Mouse (Mus musculus) stomach, postnatal 0 days (tissue): ENCODE measurements around the gene Igf1. TPM values are rescaled to one million over a fixed set of nuclear protein-coding genes. Genes with fewer than 3 reads are reported as not detected.

Source experiments
- ATAC-seq: fragments of 200-750 bp; cut with Nextera tagmentation; 2 replicates; pipeline ENCODE4 v1.8.0; 2017; ENCODE audit not compliant: low FRiP score, low TSS enrichment
- DNase-seq: peaks from one replicate; pipeline ENCODE4 v3.0.0-alpha.2; 2016; ENCODE audit warnings: low spot score
- H3K27ac ChIP-seq: fragments of 300-500 bp; sonication (generic); replicated peaks from 2 replicates; pipeline ENCODE4 v1.5.1; 2014; ENCODE audit warnings: mild to moderate bottlenecking, control low read depth
- H3K27me3 ChIP-seq: fragments of 300-500 bp; sonication (generic); 2 replicates; pipeline ENCODE4 v1.6.1; 2014; ENCODE audit warnings: low read length; ENCODE audit not compliant: control insufficient read depth, insufficient read depth
- H3K36me3 ChIP-seq: fragments of 300-500 bp; sonication (generic); 2 replicates; pipeline ENCODE4 v1.6.1; 2014; ENCODE audit warnings: low read length, mixed read lengths; ENCODE audit not compliant: control insufficient read depth, insufficient read depth
- H3K4me1 ChIP-seq: fragments of 300-500 bp; sonication (generic); replicated peaks from 2 replicates; pipeline ENCODE4 v1.6.1; 2014; ENCODE audit warnings: antibody characterized with exemption; ENCODE audit not compliant: control insufficient read depth, insufficient read depth
- H3K4me2 ChIP-seq: fragments of 300-500 bp; sonication (generic); replicated peaks from 2 replicates; pipeline ENCODE4 v1.6.1; 2014; ENCODE audit warnings: low read depth, mild to moderate bottlenecking, control low read depth, moderate library complexity
- H3K4me3 ChIP-seq: fragments of 300-500 bp; sonication (generic); 2 replicates; pipeline ENCODE4 v1.5.1; 2014; ENCODE audit warnings: low read depth, low read length, control low read depth
- H3K9ac ChIP-seq: fragments of 300-500 bp; sonication (generic); 2 replicates; pipeline ENCODE4 v1.6.1; 2014; ENCODE audit warnings: mild to moderate bottlenecking, low read length, control low read depth, mixed read lengths
- H3K9me3 ChIP-seq: fragments of 300-500 bp; sonication (generic); 2 replicates; pipeline ENCODE4 v1.6.1; 2016; ENCODE audit warnings: low read length; ENCODE audit not compliant: control insufficient read depth
- CTCF ChIP-seq: IDR thresholded peaks from 2 replicates; pipeline ENCODE4 v1.5.1; 2016; ENCODE audit warnings: antibody characterized with exemption, low read depth, mild to moderate bottlenecking, moderate library complexity
- EP300 ChIP-seq: optimal IDR thresholded peaks from 2 replicates; pipeline ENCODE3; 2016; ENCODE audit warnings: antibody characterized with exemption
- WGBS: fragments of 180-500 bp; shearing (Covaris S2); extraction: QIAGEN DNeasy Blood & Tissue Kit; methylation state at CpG from one replicate; pipeline ENCODE4 v1.1.7; 2014; 5-methylcytosine and 5-hydroxymethylcytosine counted together
- polyA plus RNA-seq: library from polyadenylated mRNA; unstranded; fragments of >200 nt; fragmentation: Nextera tagmentation; extraction: Ambion mirVana; gene quantifications from 2 replicates; pipeline ENCODE4 v1.2.1, GENCODE M21; 2015

The Igf1 gene
- 38.1 and 42.5 TPM in 2 replicates for polyA plus RNA-seq

DNA sequence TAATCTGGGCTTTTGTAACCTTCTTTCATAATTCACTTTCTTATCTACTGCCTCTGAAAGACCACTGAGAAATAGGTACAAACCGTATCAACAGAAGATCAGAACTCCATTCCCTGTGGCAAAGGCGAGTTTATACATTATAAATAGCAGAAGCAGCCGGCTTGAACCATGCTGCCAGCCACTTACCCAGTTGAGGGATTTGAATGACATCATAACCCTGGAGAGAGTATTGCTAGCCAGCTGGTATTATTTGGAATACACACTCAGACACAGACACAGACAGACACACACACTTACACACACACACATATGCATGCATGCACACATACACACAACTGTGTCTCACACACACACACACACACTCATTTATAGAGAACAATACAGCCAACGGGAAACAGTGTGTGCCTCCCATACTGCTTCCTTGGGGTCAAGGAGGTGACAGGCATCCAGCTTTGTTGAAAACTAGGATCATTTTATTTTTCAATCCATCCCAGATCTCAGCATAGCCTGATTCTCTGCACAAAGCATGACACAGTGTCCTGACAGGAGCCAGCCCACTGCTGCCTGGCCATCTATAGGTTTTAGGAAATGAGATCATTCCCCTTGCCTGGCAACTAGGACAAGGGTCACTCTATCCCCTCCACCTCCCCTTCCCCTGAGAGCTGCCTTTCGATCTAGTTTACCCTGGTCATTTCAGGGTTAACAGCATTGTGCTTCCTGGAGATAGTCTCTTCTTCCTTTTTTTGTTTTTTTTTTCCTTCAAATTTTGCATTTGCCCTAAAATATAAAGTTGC is at the start of gene Igf1:
Igf1 (plus strand) TSS at position 253 of the 794 bp plus-strand sequence.
- ATAC-seq: no peak
- H3K27ac ChIP-seq: peak within 1 kb of the TSS; percentile 90
- TF ChIP-seq CTCF: no peak
- no peak for TF ChIP-seq EP300
- DNase-seq: no peak
- H3K9me3 ChIP-seq: no peaks in the 10 kb centered on the region
- peak within 1 kb of the TSS; percentile 57 for H3K4me3 ChIP-seq
- 27% methylated on average over 5 of the region's 5 CpGs for WGBS
- H3K4me1 ChIP-seq: no peaks in the 10 kb centered on the region
- no peaks in the 10 kb centered on the region for H3K36me3 ChIP-seq
- no peak within 1 kb of the TSS; the same call in 1 of the 2 replicates for H3K9ac ChIP-seq
- H3K27me3 ChIP-seq: no peaks in the 10 kb centered on the region
- H3K4me2 ChIP-seq: peak within 1 kb of the TSS; percentile 70

DNA sequence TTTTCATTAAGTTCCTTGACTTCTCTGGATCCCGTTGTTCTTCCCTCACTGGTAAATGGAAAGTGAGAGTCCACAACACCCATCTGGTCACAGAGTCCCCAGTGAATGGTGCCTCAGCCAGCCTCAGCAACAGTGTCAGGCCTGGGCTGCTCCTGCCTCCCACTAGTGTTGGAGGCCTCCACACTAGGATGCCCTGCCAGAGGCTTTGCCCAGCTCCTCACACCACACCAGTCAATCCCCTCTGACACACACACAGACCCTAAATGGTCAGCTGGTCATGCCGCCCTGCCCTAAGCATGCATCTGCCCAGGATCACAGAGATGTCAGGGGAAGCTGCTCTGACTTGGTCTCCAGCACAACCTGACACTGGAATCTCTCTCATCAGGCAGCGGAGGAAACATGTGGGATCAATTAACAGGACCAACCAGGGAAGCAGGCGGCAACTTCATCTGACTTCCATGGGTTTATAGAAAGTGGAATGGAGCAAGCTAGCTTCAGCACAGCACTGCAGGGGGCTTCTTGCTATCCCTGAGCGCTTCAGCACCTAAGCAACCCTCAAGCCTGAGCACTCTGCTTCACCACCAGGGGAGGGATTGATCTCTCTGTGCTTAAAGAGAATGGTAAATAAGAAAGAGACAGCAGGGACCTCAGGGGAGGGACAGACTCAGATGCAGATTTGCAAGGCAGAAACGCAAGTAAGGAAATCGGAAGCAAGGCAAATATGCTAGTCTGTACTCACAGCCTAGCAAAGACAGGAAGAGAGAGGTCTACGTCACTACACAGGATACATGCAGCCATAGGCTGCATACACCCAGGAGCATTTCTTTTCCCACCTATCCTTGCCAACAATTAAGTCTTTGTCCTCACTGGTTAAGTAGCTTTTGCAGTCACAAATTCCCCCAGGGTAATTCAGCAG is 45.6 kb upstream of the Igf1 start:
- no peak overlapping the region for H3K4me3 ChIP-seq
- TF ChIP-seq CTCF (peak; percentile 19), EP300 (no peak)
- H3K27ac ChIP-seq: no peak overlapping the region
- no peaks in the 10 kb centered on the region for H3K9me3 ChIP-seq
- DNase-seq (no peak), ATAC-seq (0 out of 2 replicates have a peak, but pooled peaks have one; percentile 8)
- no peaks in the 10 kb centered on the region for H3K27me3 ChIP-seq
- WGBS: 40% methylated on average over 8 of the region's 8 CpGs
- H3K4me1 ChIP-seq: no peaks in the 10 kb centered on the region
- H3K9ac ChIP-seq: no peak overlapping the region
- no peaks in the 10 kb centered on the region for H3K36me3 ChIP-seq
- no peak overlapping the region for H3K4me2 ChIP-seq

DNA sequence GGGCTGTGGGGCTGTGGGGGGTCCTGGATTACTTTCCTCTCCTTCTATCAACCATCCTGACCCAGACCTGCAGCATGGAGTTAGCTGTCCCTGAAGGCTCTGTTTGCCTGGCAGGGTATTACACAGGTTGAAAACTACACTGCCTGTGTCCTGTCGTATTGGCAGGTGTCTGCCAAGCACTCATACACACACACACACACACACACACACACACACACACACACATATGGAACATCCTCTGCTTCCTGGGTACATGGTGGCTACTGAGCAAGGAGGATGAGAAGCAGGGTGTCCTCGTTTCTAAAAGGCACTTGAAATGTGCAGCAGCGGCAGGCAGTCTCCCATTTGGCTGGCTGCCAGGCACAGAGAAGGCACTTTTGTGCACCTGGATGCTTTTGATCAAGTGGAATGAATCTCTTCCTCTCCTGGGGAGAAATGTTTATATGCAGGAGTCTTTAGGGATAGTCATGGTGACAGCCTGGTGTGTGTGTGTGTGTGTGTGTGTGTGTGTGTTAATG is 44.9 kb upstream of the Igf1 start:
- Histone ChIP-seq H3K27me3 (no peaks in the 10 kb centered on the region), H3K27ac (no peak overlapping the region), H3K36me3 (no peaks in the 10 kb centered on the region), H3K9me3 (no peaks in the 10 kb centered on the region), H3K4me3 (no peak overlapping the region), H3K9ac (no peak overlapping the region), H3K4me2 (no peak overlapping the region), H3K4me1 (no peaks in the 10 kb centered on the region)
- ATAC-seq (peak; percentile 26; the same call in 1 of the 2 replicates), DNase-seq (peak; percentile 21)
- WGBS: 19% methylated on average over 3 of the region's 3 CpGs
- TF ChIP-seq CTCF: no peak
- TF ChIP-seq EP300: no peak

DNA sequence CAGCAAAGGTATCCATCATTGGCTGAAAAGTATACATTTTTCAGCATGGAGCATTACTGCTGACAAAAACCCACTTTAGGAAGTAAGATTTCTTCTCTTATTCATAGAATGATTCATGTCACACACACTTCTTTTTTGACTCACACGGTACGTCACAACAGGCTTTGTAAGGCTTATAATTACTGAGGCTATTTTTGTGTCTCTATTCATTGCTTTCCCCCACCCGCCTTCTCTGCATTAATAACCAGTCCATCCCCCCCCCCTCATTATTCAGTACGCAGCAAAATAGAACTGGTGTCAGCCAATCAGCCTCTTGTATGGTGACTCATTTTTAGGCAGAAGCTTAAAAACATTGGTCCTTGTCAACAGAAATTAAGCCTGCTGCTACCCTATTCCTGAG is 41.2 kb upstream of the Igf1 start:
- DNase-seq (no peak), ATAC-seq (no peak)
- H3K9me3 ChIP-seq: no peaks in the 10 kb centered on the region
- no peak for TF ChIP-seq CTCF
- TF ChIP-seq EP300: no peak
- H3K36me3 ChIP-seq: no peaks in the 10 kb centered on the region
- no peak overlapping the region for H3K4me2 ChIP-seq
- H3K27me3 ChIP-seq: no peaks in the 10 kb centered on the region
- H3K4me1 ChIP-seq: no peaks in the 10 kb centered on the region
- H3K27ac ChIP-seq: no peak overlapping the region
- H3K4me3 ChIP-seq: no peak overlapping the region
- WGBS: 48% methylated on average over 4 of the region's 4 CpGs
- H3K9ac ChIP-seq: no peak overlapping the region

- Histone ChIP-seq H3K4me1 (no peaks in the 10 kb centered on the region), H3K36me3 (no peaks in the 10 kb centered on the region), H3K4me2 (no peak overlapping the region), H3K27me3 (no peaks in the 10 kb centered on the region), H3K4me3 (no peak overlapping the region), H3K9me3 (no peaks in the 10 kb centered on the region), H3K9ac (no peak overlapping the region), H3K27ac (no peak overlapping the region)
- TF ChIP-seq CTCF (no peak), EP300 (no peak)
- no peak for ATAC-seq
- DNase-seq: no peak
- WGBS: 58% methylated on average over 7 of the region's 7 CpGs
These were observed 40.3 kb upstream of the Igf1 start for GRCm38 (mm10) chr10:87817786-87818185.
